Mouse (Mus musculus) NIH3T3 (cell line): ENCODE data around the gene Phf20.
A peak's percentile ranks its signal among the peaks of the same experiment; 100 is the strongest.
"Not testable (repeated sequence)": the region's sequence is repeated elsewhere in the genome, so short reads cannot be mapped to it uniquely, and the experiment has no call there.

Experiments used
- DNase-seq: peaks from one replicate; pipeline ENCODE4 v3.0.0-alpha.2; 2012; ENCODE audit warnings: low read depth

Gene Phf20

GRCm38 (mm10) chr2:156199944-156200343, 3.7 kb downstream of the Phf20 start:
- peak; percentile 40 for DNase-seq

GRCm38 (mm10) chr2:156201486-156201885, 5.2 kb downstream of the Phf20 start:
- DNase-seq, result no peak

- peak; percentile 82 for DNase-seq
Observed at GRCm38 (mm10) chr2:156202848-156203437, 6.7 kb downstream of the Phf20 start.

- DNase-seq, result no peak
Observed at GRCm38 (mm10) chr2:156203917-156204316, 7.7 kb downstream of the Phf20 start.

- DNase-seq, result no peak
Observed at GRCm38 (mm10) chr2:156217786-156218185, 21.5 kb downstream of the Phf20 start.

- DNase-seq, result no peak
Observed at GRCm38 (mm10) chr2:156222100-156222499, 25.8 kb downstream of the Phf20 start.

GRCm38 (mm10) chr2:156224043-156224442, 27.8 kb downstream of the Phf20 start:
- DNase-seq, result no peak

GRCm38 (mm10) chr2:156227689-156228088, 31.4 kb downstream of the Phf20 start:
- no peak for DNase-seq

- no peak for DNase-seq
Observed at GRCm38 (mm10) chr2:156229171-156229570, 32.9 kb downstream of the Phf20 start.

- DNase-seq, result no peak
Observed at GRCm38 (mm10) chr2:156231340-156231739, 35.1 kb downstream of the Phf20 start.

- peak; percentile 72 for DNase-seq
Observed at GRCm38 (mm10) chr2:156233275-156233948, 37.1 kb downstream of the Phf20 start.

- not testable (repeated sequence) for DNase-seq
Observed at GRCm38 (mm10) chr2:156234016-156234415, 37.8 kb downstream of the Phf20 start.

GRCm38 (mm10) chr2:156235847-156236246, 39.6 kb downstream of the Phf20 start:
- no peak for DNase-seq

GRCm38 (mm10) chr2:156241662-156242061, 45.4 kb downstream of the Phf20 start:
- no peak for DNase-seq

- DNase-seq, result no peak
Observed at GRCm38 (mm10) chr2:156243011-156243410, 46.7 kb downstream of the Phf20 start.

GRCm38 (mm10) chr2:156247599-156247998, 51.3 kb downstream of the Phf20 start:
- DNase-seq, result peak; percentile 56

- no peak for DNase-seq
Observed at GRCm38 (mm10) chr2:156250761-156251160, 54.5 kb downstream of the Phf20 start.

GRCm38 (mm10) chr2:156251291-156251690, 55.0 kb downstream of the Phf20 start:
- DNase-seq, result no peak

- DNase-seq, result no peak
Observed at GRCm38 (mm10) chr2:156257051-156257450, 60.8 kb downstream of the Phf20 start.

GRCm38 (mm10) chr2:156257922-156258761, 61.9 kb downstream of the Phf20 start:
- DNase-seq, result no peak

- DNase-seq, result peak; percentile 35
Observed at GRCm38 (mm10) chr2:156260968-156261367, 64.7 kb downstream of the Phf20 start.

- DNase-seq, result peak; percentile 68
Observed at GRCm38 (mm10) chr2:156263204-156263893, 67.1 kb downstream of the Phf20 start.
